Mouse (Mus musculus) 3T3-L1 (cell line): ENCODE measurements around the gene Gimap9.
"Not testable (repeated sequence)": the region's sequence is repeated elsewhere in the genome, so short reads cannot be mapped to it uniquely, and the experiment has no call there.

Experiments
- DNase-seq: peaks from one replicate; pipeline ENCODE4 v3.0.0-alpha.2; 2015; ENCODE audit warnings: low read depth, low spot score

Gimap9 gene

GRCm38 (mm10) chr6:48664750-48665149 lies 11.2 kb upstream of the Gimap9 start:
- DNase-seq = no peak

- no peak for DNase-seq
Observed at GRCm38 (mm10) chr6:48665471-48665870, 10.5 kb upstream of the Gimap9 start.

- DNase-seq = no peak
Observed at GRCm38 (mm10) chr6:48666159-48666586, 9.8 kb upstream of the Gimap9 start.

- no peak for DNase-seq
Observed at GRCm38 (mm10) chr6:48668022-48668421, 7.9 kb upstream of the Gimap9 start.

- DNase-seq = no peak
Observed at GRCm38 (mm10) chr6:48669446-48669969, 6.4 kb upstream of the Gimap9 start.

- DNase-seq = no peak
Observed at GRCm38 (mm10) chr6:48674291-48675058, 1.5 kb upstream of the Gimap9 start.

- no peak for DNase-seq
Observed at GRCm38 (mm10) chr6:48675400-48675930, 464 bp upstream of the Gimap9 start.

- DNase-seq = no peak
Observed at GRCm38 (mm10) chr6:48676860-48677415, 1.0 kb downstream of the Gimap9 start.

- DNase-seq = no peak
Observed at GRCm38 (mm10) chr6:48677492-48678345, 1.8 kb downstream of the Gimap9 start.

- no peak for DNase-seq
Observed at GRCm38 (mm10) chr6:48678391-48678790, 2.5 kb downstream of the Gimap9 start.

GRCm38 (mm10) chr6:48679701-48680100 lies 3.8 kb downstream of the Gimap9 start:
- no peak for DNase-seq

- no peak for DNase-seq
Observed at GRCm38 (mm10) chr6:48680421-48680820, 4.5 kb downstream of the Gimap9 start.

GRCm38 (mm10) chr6:48681472-48682090 lies 5.7 kb downstream of the Gimap9 start:
- DNase-seq = no peak

- no peak for DNase-seq
Observed at GRCm38 (mm10) chr6:48682271-48682670, 6.3 kb downstream of the Gimap9 start.

GRCm38 (mm10) chr6:48683263-48683821 lies 7.4 kb downstream of the Gimap9 start:
- not testable (repeated sequence) for DNase-seq

GRCm38 (mm10) chr6:48684319-48684718 lies 8.4 kb downstream of the Gimap9 start, which contains the start of gene Gimap4:
Gene Gimap4 (plus strand): TSS chr6:48684549.
- DNase-seq = no peak

- no peak for DNase-seq
Observed at GRCm38 (mm10) chr6:48684806-48685205, 8.9 kb downstream of the Gimap9 start.

GRCm38 (mm10) chr6:48685251-48685650 lies 9.3 kb downstream of the Gimap9 start:
- DNase-seq = no peak

GRCm38 (mm10) chr6:48685694-48686665 lies 10.1 kb downstream of the Gimap9 start:
- no peak for DNase-seq

GRCm38 (mm10) chr6:48687077-48687476 lies 11.1 kb downstream of the Gimap9 start:
- peak; percentile 17 for DNase-seq
